Mouse (Mus musculus): ENCODE results near the gene Pbx2.

The Pbx2 gene

GRCm38 (mm10) chr17:34601796-34602195, 10.7 kb downstream of the Pbx2 start:
- peak; percentile 30 to 56 for DNase-seq (ENCODE audit: inconsistent age in 2 of 2, low spot score in 1 of 2)

GRCm38 (mm10) chr17:34603375-34604060, 12.5 kb downstream of the Pbx2 start, which contains the start of gene Rnf5:
TSS of gene Rnf5 (minus strand) at chr17:34603690.
- DNase-seq (ENCODE audit: inconsistent age in 2 of 2, low spot score in 1 of 2) = peak; percentile 98 to 99

- peak; percentile 99 for DNase-seq (ENCODE audit: inconsistent age in 2 of 2, low spot score in 1 of 2)
Measured at GRCm38 (mm10) chr17:34604061-34604508, 13.0 kb downstream of the Pbx2 start, which contains the start of gene Agpat1. TSS of gene Agpat1 (plus strand) at chr17:34604262.

- peak; percentile 82 to 94 for DNase-seq (ENCODE audit: inconsistent age in 2 of 2, low spot score in 1 of 2)
Measured at GRCm38 (mm10) chr17:34604511-34605237, 13.6 kb downstream of the Pbx2 start.

- peak; percentile 98 to 99 for DNase-seq (ENCODE audit: inconsistent age in 2 of 2, low spot score in 1 of 2)
Measured at GRCm38 (mm10) chr17:34605609-34606008, 14.5 kb downstream of the Pbx2 start.

- peak; percentile 52 to 69 for DNase-seq (ENCODE audit: inconsistent age in 2 of 2, low spot score in 1 of 2)
Measured at GRCm38 (mm10) chr17:34606186-34607039, 15.3 kb downstream of the Pbx2 start.

- DNase-seq (ENCODE audit: inconsistent age in 2 of 2, low spot score in 1 of 2) = peak in 1 of 2 experiments; percentile 24
Measured at GRCm38 (mm10) chr17:34607997-34608396, 16.9 kb downstream of the Pbx2 start.

- no peak for DNase-seq (ENCODE audit: inconsistent age in 2 of 2, low spot score in 1 of 2)
Measured at GRCm38 (mm10) chr17:34611050-34611449, 20.0 kb downstream of the Pbx2 start.

GRCm38 (mm10) chr17:34613054-34613645, 22.1 kb downstream of the Pbx2 start:
- no peak for DNase-seq (ENCODE audit: inconsistent age in 2 of 2, low spot score in 1 of 2)

- DNase-seq (ENCODE audit: inconsistent age in 2 of 2, low spot score in 1 of 2) = no peak
Measured at GRCm38 (mm10) chr17:34613830-34614229, 22.8 kb downstream of the Pbx2 start.

GRCm38 (mm10) chr17:34615871-34616270, 24.8 kb downstream of the Pbx2 start, which contains the start of gene Egfl8:
TSS of gene Egfl8 (minus strand) at chr17:34615971.
- DNase-seq (ENCODE audit: inconsistent age in 2 of 2, low spot score in 1 of 2) = no peak

- DNase-seq (ENCODE audit: inconsistent age in 2 of 2, low spot score in 1 of 2) = peak; percentile 74 to 93
Measured at GRCm38 (mm10) chr17:34618999-34619398, 27.9 kb downstream of the Pbx2 start.

- no peak for DNase-seq (ENCODE audit: inconsistent age in 2 of 2, low spot score in 1 of 2)
Measured at GRCm38 (mm10) chr17:34621006-34621405, 29.9 kb downstream of the Pbx2 start.

GRCm38 (mm10) chr17:34623161-34623560, 32.1 kb downstream of the Pbx2 start:
- DNase-seq (ENCODE audit: inconsistent age in 2 of 2, low spot score in 1 of 2) = no peak

- DNase-seq (ENCODE audit: inconsistent age in 2 of 2, low spot score in 1 of 2) = no peak
Measured at GRCm38 (mm10) chr17:34624981-34625380, 33.9 kb downstream of the Pbx2 start.

GRCm38 (mm10) chr17:34626062-34626772, 35.2 kb downstream of the Pbx2 start:
- no peak for DNase-seq (ENCODE audit: inconsistent age in 2 of 2, low spot score in 1 of 2)

- no peak for DNase-seq (ENCODE audit: inconsistent age in 2 of 2, low spot score in 1 of 2)
Measured at GRCm38 (mm10) chr17:34626773-34627092, 35.7 kb downstream of the Pbx2 start.

GRCm38 (mm10) chr17:34627093-34627942, 36.3 kb downstream of the Pbx2 start:
- DNase-seq (ENCODE audit: inconsistent age in 2 of 2, low spot score in 1 of 2) = peak; percentile 92 to 97

GRCm38 (mm10) chr17:34627943-34628643, 37.0 kb downstream of the Pbx2 start, which contains the start of gene Ppt2:
TSS of gene Ppt2 (minus strand) at chr17:34628510.
- DNase-seq (ENCODE audit: inconsistent age in 2 of 2, low spot score in 1 of 2) = peak; percentile 75 to 93

Measured in adrenal gland, adult (tissue).